Mouse (Mus musculus): ENCODE measurements around the gene Osbpl8. TPM values are rescaled to one million over a fixed set of nuclear protein-coding genes. Genes with fewer than 3 reads are reported as not detected.

Gene Osbpl8
- total and polyA plus RNA-seq, 3 experiments: 8.4 to 517 (median 69.9) TPM

GRCm38 (mm10) chr10:111250192-111250591, 85.6 kb downstream of the Osbpl8 start:
- peaks cover 57% of the 10 kb centered on the region for H3K4me1 ChIP-seq (ENCODE audit: insufficient read depth, low read depth, low read length)
- no peak overlapping the region; the same call in 1 of the 2 replicates for H3K4me3 ChIP-seq (ENCODE audit: low read depth, low read length)
- H3K36me3 ChIP-seq (replicated peaks): peaks cover 22% of the 10 kb centered on the region
- ATAC-seq (ENCODE audit: extremely low read depth, insufficient number of reproducible peaks, low FRiP score, poor library complexity, severe bottlenecking) (peak; percentile 69), DNase-seq (ENCODE audit: low spot score) (no peak)
- H3K9me3 ChIP-seq (replicated peaks): no peaks in the 10 kb centered on the region
- TF ChIP-seq TAL1 (conservative IDR thresholded peaks at IDR 0.05; ENCODE audit: low read depth, low read length): no peak; the same call in 1 of the 2 replicates
- no peak for TF ChIP-seq GATA2 (IDR thresholded peaks at IDR 0.05; ENCODE audit: borderline replicate concordance, low read depth, low read length)
- no peak for TF ChIP-seq GATA1 (IDR thresholded peaks at IDR 0.05; ENCODE audit: borderline replicate concordance, low read length)
- TF ChIP-seq POLR2AphosphoS5 (IDR thresholded peaks at IDR 0.05; ENCODE audit: insufficient replicate concordance, low read depth, low read length): no peak
- no peak for TF ChIP-seq CTCF (IDR thresholded peaks at IDR 0.05; ENCODE audit: low read depth, low read length)
- H3K27me3 ChIP-seq (ENCODE audit: insufficient read depth, low read length): no peaks in the 10 kb centered on the region

DNA sequence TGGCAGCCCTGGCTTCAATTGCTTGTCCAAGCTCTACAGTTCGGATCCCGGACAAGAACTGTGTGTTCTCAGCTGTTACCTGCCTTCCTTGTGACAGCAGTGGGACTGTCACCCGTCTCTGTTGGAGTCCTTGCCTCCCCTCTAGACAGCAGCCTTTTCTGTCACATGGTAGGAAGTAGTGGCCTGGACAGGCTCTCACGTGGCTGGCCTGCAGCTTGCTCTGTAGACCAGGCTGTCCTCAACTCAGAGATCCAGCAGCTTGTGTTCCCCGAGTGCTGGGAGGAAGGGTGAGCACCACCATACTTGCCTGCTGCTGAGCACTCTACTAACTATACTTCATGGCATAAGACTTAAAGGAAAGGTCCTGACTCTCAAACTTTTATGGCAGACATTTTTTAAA, 87.1 kb downstream of the Osbpl8 start:
- TF ChIP-seq CTCF (IDR thresholded peaks at IDR 0.05; ENCODE audit: low read depth, low read length): no peak
- TF ChIP-seq GATA1 (IDR thresholded peaks at IDR 0.05; ENCODE audit: borderline replicate concordance, low read length): no peak
- TF ChIP-seq TAL1 (conservative IDR thresholded peaks at IDR 0.05; ENCODE audit: low read depth, low read length): no peak
- no peak for TF ChIP-seq POLR2AphosphoS5 (IDR thresholded peaks at IDR 0.05; ENCODE audit: insufficient replicate concordance, low read depth, low read length)
- no peak for TF ChIP-seq GATA2 (IDR thresholded peaks at IDR 0.05; ENCODE audit: borderline replicate concordance, low read depth, low read length)
- peaks cover 28% of the 10 kb centered on the region for H3K36me3 ChIP-seq (replicated peaks)
- ATAC-seq (ENCODE audit: extremely low read depth, insufficient number of reproducible peaks, low FRiP score, poor library complexity, severe bottlenecking) (no peak), DNase-seq (ENCODE audit: low spot score) (no peak)
- peaks cover 57% of the 10 kb centered on the region for H3K4me1 ChIP-seq (ENCODE audit: insufficient read depth, low read depth, low read length)
- H3K4me3 ChIP-seq (ENCODE audit: low read depth, low read length): no peak overlapping the region
- no peaks in the 10 kb centered on the region for H3K27me3 ChIP-seq (ENCODE audit: insufficient read depth, low read length)
- no peaks in the 10 kb centered on the region for H3K9me3 ChIP-seq (replicated peaks)

DNA sequence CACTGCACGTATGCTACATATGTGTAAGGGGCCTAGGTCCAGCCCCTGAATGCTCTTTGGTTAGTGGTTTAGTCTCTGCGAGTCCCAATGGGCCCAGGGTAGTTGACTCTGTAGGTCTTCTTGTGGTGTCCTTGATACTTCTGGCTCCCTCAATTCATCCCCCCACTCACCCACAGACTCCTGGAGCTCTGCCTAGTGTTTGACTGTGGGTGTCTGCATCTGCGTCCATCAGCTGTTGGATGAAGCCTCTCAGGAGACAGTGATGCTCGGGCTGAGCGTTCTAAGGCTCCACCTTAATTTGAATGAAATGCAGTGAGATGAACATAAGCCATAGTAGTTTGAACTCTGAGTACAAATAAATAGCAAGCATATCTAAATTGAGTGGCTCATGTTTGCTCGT, 90.7 kb downstream of the Osbpl8 start:
- DNase-seq (ENCODE audit: low spot score) (no peak), ATAC-seq (ENCODE audit: extremely low read depth, insufficient number of reproducible peaks, low FRiP score, poor library complexity, severe bottlenecking) (no peak)
- H3K4me3 ChIP-seq (ENCODE audit: low read depth, low read length): no peak overlapping the region
- peaks cover 44% of the 10 kb centered on the region for H3K36me3 ChIP-seq (replicated peaks)
- no peaks in the 10 kb centered on the region for H3K27me3 ChIP-seq (ENCODE audit: insufficient read depth, low read length)
- peaks cover 35% of the 10 kb centered on the region for H3K4me1 ChIP-seq (ENCODE audit: insufficient read depth, low read depth, low read length)
- H3K9me3 ChIP-seq (replicated peaks): no peaks in the 10 kb centered on the region
- TF ChIP-seq CTCF (IDR thresholded peaks at IDR 0.05; ENCODE audit: low read depth, low read length) (no peak), TAL1 (conservative IDR thresholded peaks at IDR 0.05; ENCODE audit: low read depth, low read length) (no peak), GATA1 (IDR thresholded peaks at IDR 0.05; ENCODE audit: borderline replicate concordance, low read length) (no peak), POLR2AphosphoS5 (IDR thresholded peaks at IDR 0.05; ENCODE audit: insufficient replicate concordance, low read depth, low read length) (no peak), GATA2 (IDR thresholded peaks at IDR 0.05; ENCODE audit: borderline replicate concordance, low read depth, low read length) (no peak)

GRCm38 (mm10) chr10:111256156-111256555, 91.6 kb downstream of the Osbpl8 start:
- 0 out of 2 replicates have a peak, but pooled peaks have one; percentile 40 for ATAC-seq (ENCODE audit: extremely low read depth, insufficient number of reproducible peaks, low FRiP score, poor library complexity, severe bottlenecking)
- no peak for DNase-seq (ENCODE audit: low spot score)

DNA sequence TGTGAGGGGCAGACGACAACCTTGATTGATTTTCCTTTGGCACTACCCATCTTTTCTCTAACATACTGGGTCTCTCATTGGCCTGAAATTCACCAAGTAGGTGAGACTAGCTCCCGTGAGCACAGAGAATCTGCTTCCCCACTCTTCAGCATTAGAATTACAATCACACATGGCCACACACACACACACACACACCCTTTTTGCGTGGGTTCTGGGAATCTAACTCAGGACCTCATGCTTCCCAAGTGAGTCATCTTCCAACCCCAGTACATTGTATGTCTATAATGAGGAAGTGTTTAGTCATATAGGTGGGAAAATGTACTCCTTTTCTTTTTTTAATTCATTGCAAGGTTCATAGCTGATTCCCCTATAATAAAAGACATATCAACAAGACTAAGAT, 92.8 kb downstream of the Osbpl8 start:
- Histone ChIP-seq H3K4me3 (ENCODE audit: low read depth, low read length) (no peak overlapping the region), H3K27me3 (ENCODE audit: insufficient read depth, low read length) (no peaks in the 10 kb centered on the region), H3K9me3 (replicated peaks) (no peaks in the 10 kb centered on the region), H3K36me3 (replicated peaks) (peaks cover 49% of the 10 kb centered on the region), H3K4me1 (ENCODE audit: insufficient read depth, low read depth, low read length) (peaks cover 23% of the 10 kb centered on the region)
- TF ChIP-seq GATA1 (IDR thresholded peaks at IDR 0.05; ENCODE audit: borderline replicate concordance, low read length) (no peak), CTCF (IDR thresholded peaks at IDR 0.05; ENCODE audit: low read depth, low read length) (no peak), GATA2 (IDR thresholded peaks at IDR 0.05; ENCODE audit: borderline replicate concordance, low read depth, low read length) (no peak), POLR2AphosphoS5 (IDR thresholded peaks at IDR 0.05; ENCODE audit: insufficient replicate concordance, low read depth, low read length) (no peak), TAL1 (conservative IDR thresholded peaks at IDR 0.05; ENCODE audit: low read depth, low read length) (no peak)
- ATAC-seq (ENCODE audit: extremely low read depth, insufficient number of reproducible peaks, low FRiP score, poor library complexity, severe bottlenecking): no peak
- no peak for DNase-seq (ENCODE audit: low spot score)

More at GRCm38 (mm10) chr10:111256156-111256555, 91.6 kb downstream of the Osbpl8 start:
- no peaks in the 10 kb centered on the region for H3K27me3 ChIP-seq (ENCODE audit: insufficient read depth, low read length)
- no peak overlapping the region for H3K4me3 ChIP-seq (ENCODE audit: low read depth, low read length)
- H3K4me1 ChIP-seq (ENCODE audit: insufficient read depth, low read depth, low read length): peaks cover 27% of the 10 kb centered on the region
- peaks cover 46% of the 10 kb centered on the region for H3K36me3 ChIP-seq (replicated peaks)
- no peak for TF ChIP-seq POLR2AphosphoS5 (IDR thresholded peaks at IDR 0.05; ENCODE audit: insufficient replicate concordance, low read depth, low read length)
- no peak for TF ChIP-seq GATA1 (IDR thresholded peaks at IDR 0.05; ENCODE audit: borderline replicate concordance, low read length)
- TF ChIP-seq GATA2 (IDR thresholded peaks at IDR 0.05; ENCODE audit: borderline replicate concordance, low read depth, low read length): no peak
- no peak for TF ChIP-seq CTCF (IDR thresholded peaks at IDR 0.05; ENCODE audit: low read depth, low read length)
- no peak for TF ChIP-seq TAL1 (conservative IDR thresholded peaks at IDR 0.05; ENCODE audit: low read depth, low read length)
- no peaks in the 10 kb centered on the region for H3K9me3 ChIP-seq (replicated peaks)

GRCm38 (mm10) chr10:111258256-111258655, 93.7 kb downstream of the Osbpl8 start:
- no peak for DNase-seq (ENCODE audit: low spot score)
- Histone ChIP-seq H3K27me3 (ENCODE audit: insufficient read depth, low read length) (no peaks in the 10 kb centered on the region), H3K9me3 (replicated peaks) (no peaks in the 10 kb centered on the region), H3K4me1 (ENCODE audit: insufficient read depth, low read depth, low read length) (peaks cover 21% of the 10 kb centered on the region), H3K4me3 (ENCODE audit: low read depth, low read length) (no peak overlapping the region), H3K36me3 (replicated peaks) (peaks cover 46% of the 10 kb centered on the region)
- no peak for ATAC-seq (ENCODE audit: extremely low read depth, insufficient number of reproducible peaks, low FRiP score, poor library complexity, severe bottlenecking)
- TF ChIP-seq TAL1 (conservative IDR thresholded peaks at IDR 0.05; ENCODE audit: low read depth, low read length) (no peak), POLR2AphosphoS5 (IDR thresholded peaks at IDR 0.05; ENCODE audit: insufficient replicate concordance, low read depth, low read length) (no peak), GATA2 (IDR thresholded peaks at IDR 0.05; ENCODE audit: borderline replicate concordance, low read depth, low read length) (no peak), GATA1 (IDR thresholded peaks at IDR 0.05; ENCODE audit: borderline replicate concordance, low read length) (no peak), CTCF (IDR thresholded peaks at IDR 0.05; ENCODE audit: low read depth, low read length) (no peak)

All from G1E (cell line).